Mouse (Mus musculus) liver, embryonic 13.5 days (tissue): ENCODE results near the gene Hnf4a. TPM values are rescaled to one million over a fixed set of nuclear protein-coding genes. Genes with fewer than 3 reads are reported as not detected.
"Not testable (repeated sequence)": the region's sequence is repeated elsewhere in the genome, so short reads cannot be mapped to it uniquely, and the experiment has no call there.

Source experiments
- ATAC-seq: fragments of 200-750 bp; cut with Nextera tagmentation; 2 replicates; pipeline ENCODE4 v1.8.0; 2017; ENCODE audit warnings: low read depth, mild to moderate bottlenecking, moderate number of reproducible peaks, moderate library complexity
- DNase-seq: peaks from one replicate; pipeline ENCODE4 v3.0.0; 2022
- H3K27ac ChIP-seq: fragments of 300-500 bp; sonication (generic); 2 replicates; pipeline ENCODE4 v1.5.1; 2015; ENCODE audit warnings: moderate library complexity, mild to moderate bottlenecking, inconsistent platforms
- H3K27me3 ChIP-seq: fragments of 300-500 bp; sonication (generic); 2 replicates; pipeline ENCODE4 v1.6.1; 2015; ENCODE audit warnings: mild to moderate bottlenecking, inconsistent platforms
- H3K36me3 ChIP-seq: fragments of 300-500 bp; sonication (generic); 2 replicates; pipeline ENCODE4 v1.6.1; 2015; ENCODE audit warnings: mild to moderate bottlenecking, inconsistent platforms
- H3K4me1 ChIP-seq: fragments of 300-500 bp; sonication (generic); replicated peaks from 2 replicates; pipeline ENCODE4 v1.6.1; 2015; ENCODE audit warnings: inconsistent platforms
- H3K4me2 ChIP-seq: fragments of 300-500 bp; sonication (generic); 2 replicates; pipeline ENCODE4 v1.6.1; 2015; ENCODE audit warnings: inconsistent platforms, mild to moderate bottlenecking, moderate library complexity
- H3K4me3 ChIP-seq: fragments of 300-500 bp; sonication (generic); replicated peaks from 2 replicates; pipeline ENCODE4 v1.5.1; 2015; ENCODE audit warnings: mild to moderate bottlenecking, inconsistent platforms
- H3K9ac ChIP-seq: fragments of 300-500 bp; sonication (generic); 2 replicates; pipeline ENCODE4 v1.6.1; 2015; ENCODE audit warnings: mild to moderate bottlenecking, inconsistent platforms
- H3K9me3 ChIP-seq: fragments of 300-500 bp; sonication (generic); replicated peaks from 2 replicates; pipeline ENCODE4 v1.6.1; 2016; ENCODE audit warnings: inconsistent platforms
- WGBS: fragments of 180-500 bp; shearing (Covaris S2); methylation state at CpG from one replicate; pipeline ENCODE4 v1.1.7; 2015; ENCODE audit not compliant: insufficient replicate concordance; 5-methylcytosine and 5-hydroxymethylcytosine counted together
- polyA plus RNA-seq: library from polyadenylated mRNA; unstranded; fragments of >200 nt; fragmentation: Nextera tagmentation; extraction: Ambion mirVana; gene quantifications from 2 replicates; pipeline ENCODE4 v1.2.1, GENCODE M21; 2015

Gene Hnf4a
- 12.3 and 15.3 TPM in 2 replicates for polyA plus RNA-seq

DNA sequence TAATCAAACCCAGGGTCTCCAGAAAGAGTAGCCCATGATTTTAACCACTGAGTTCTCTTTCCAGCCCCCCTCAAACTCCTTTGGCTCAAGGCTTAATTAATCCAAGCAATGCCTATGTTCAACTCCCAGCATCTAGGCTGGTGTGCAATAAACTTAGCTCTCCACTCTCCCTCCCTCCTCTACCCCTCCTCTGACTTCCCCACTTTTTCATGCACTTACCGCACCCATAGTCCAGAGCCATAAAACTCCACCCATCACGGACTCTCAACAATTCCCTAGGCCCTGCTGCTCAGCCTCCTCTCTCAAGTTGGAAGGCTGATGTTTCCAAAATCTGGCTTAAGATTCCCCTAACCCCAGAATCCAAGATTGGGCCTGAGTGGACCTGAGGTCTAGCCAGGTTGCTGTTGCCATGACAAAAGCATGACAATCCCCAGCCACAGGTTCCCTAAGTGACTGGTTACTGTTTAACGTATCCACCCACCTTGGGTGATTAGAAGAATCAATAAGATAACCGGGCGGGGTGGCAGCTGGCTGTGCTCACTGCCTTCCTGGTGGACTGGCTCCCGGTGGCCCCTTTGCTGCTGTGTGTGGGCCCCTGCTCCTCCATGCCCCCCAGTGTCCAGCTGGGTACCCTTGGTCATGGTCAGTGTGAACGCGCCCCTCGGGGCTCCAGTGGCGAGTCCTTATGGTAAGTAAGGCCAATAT, at the start of gene Hnf4a:
Hnf4a (plus strand) TSS at position 509 of the 705 bp plus-strand sequence.
- H3K9ac ChIP-seq = 0 out of 2 replicates have a peak within 1 kb of the TSS, but pooled peaks have one; percentile 30
- ATAC-seq (peak; percentile 60; the same call in 1 of the 2 replicates), DNase-seq (no peak)
- H3K4me1 ChIP-seq = no peaks in the 10 kb centered on the region
- H3K27me3 ChIP-seq = no peaks in the 10 kb centered on the region
- H3K9me3 ChIP-seq = no peaks in the 10 kb centered on the region
- H3K27ac ChIP-seq = no peak within 1 kb of the TSS
- no peaks in the 10 kb centered on the region for H3K36me3 ChIP-seq
- peak within 1 kb of the TSS; percentile 46 for H3K4me2 ChIP-seq
- H3K4me3 ChIP-seq = peak within 1 kb of the TSS; percentile 45
- 58% methylated on average over 10 of the region's 10 CpGs for WGBS

GRCm38 (mm10) chr2:163458539-163459265, 47.9 kb upstream of the Hnf4a start:
- no peaks in the 10 kb centered on the region for H3K36me3 ChIP-seq
- WGBS = 31% methylated on average over 27 of the region's 27 CpGs
- ATAC-seq (no peak), DNase-seq (no peak)
- peaks cover 32% of the 10 kb centered on the region for H3K27me3 ChIP-seq
- H3K4me3 ChIP-seq = no peak overlapping the region
- H3K27ac ChIP-seq = no peak overlapping the region
- peaks cover 13% of the 10 kb centered on the region; the same call in 1 of the 2 replicates for H3K4me1 ChIP-seq
- H3K9me3 ChIP-seq = no peaks in the 10 kb centered on the region
- H3K9ac ChIP-seq = no peak overlapping the region
- no peak overlapping the region for H3K4me2 ChIP-seq

GRCm38 (mm10) chr2:163459380-163459779, 47.2 kb upstream of the Hnf4a start:
- H3K9ac ChIP-seq = no peak overlapping the region
- H3K4me1 ChIP-seq = peaks cover 13% of the 10 kb centered on the region; the same call in 1 of the 2 replicates
- H3K27ac ChIP-seq = no peak overlapping the region
- WGBS = 36% methylated on average over 10 of the region's 10 CpGs
- DNase-seq (no peak), ATAC-seq (no peak)
- H3K4me3 ChIP-seq = no peak overlapping the region
- H3K9me3 ChIP-seq = no peaks in the 10 kb centered on the region
- peaks cover 32% of the 10 kb centered on the region for H3K27me3 ChIP-seq
- no peaks in the 10 kb centered on the region for H3K36me3 ChIP-seq
- no peak overlapping the region for H3K4me2 ChIP-seq

DNA sequence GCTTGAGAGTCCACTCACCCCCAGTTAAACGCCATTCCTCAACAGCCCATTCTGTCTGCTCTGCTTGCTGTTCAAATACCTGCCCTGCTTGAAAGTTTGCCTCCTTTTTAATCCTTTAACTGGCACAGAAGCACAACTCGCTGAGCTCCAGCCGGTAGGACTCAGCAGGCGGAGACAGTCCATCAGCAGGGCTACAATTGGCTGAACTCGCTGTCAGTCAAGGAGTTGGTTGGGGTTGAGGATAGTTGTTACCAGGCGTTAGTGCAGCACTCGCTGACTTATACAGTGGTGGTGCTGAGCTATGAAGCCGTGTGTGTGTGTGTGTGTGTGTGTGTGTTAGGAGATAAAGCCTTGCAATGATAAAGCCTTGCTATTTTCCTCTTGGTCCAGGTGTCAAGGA, 46.0 kb upstream of the Hnf4a start:
- no peak overlapping the region for H3K4me2 ChIP-seq

DNA sequence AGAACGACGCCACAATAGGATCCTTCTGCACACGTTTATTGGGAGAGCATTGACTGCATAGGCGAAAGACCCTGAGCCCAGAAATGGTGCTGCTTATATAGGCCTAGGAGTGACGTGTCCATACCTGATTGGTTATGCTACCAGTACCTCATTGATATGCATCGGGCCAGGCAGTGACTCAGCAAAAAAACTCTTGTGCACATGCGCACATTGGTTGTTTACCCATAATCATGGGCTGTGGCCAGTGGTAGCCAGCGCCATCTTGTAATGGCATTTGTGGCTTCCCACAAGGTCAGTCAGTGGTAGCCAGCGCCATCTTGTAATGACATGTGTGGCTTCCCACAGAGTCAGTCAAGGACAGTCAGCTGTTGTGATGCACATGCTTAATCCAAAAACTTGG, 45.3 kb upstream of the Hnf4a start:
- Histone ChIP-seq H3K27me3 (peaks cover 32% of the 10 kb centered on the region), H3K4me1 (peaks cover 13% of the 10 kb centered on the region; the same call in 1 of the 2 replicates)
- not testable (repeated sequence) for H3K9me3 ChIP-seq, ATAC-seq, H3K4me2 ChIP-seq, H3K9ac ChIP-seq, H3K36me3 ChIP-seq, H3K4me3 ChIP-seq, DNase-seq, H3K27ac ChIP-seq
- WGBS = 81% methylated on average over 9 of the region's 9 CpGs

More for the DNA sequence above, 46.0 kb upstream of the Hnf4a start:
- ATAC-seq = no peak
- H3K27me3 ChIP-seq = peaks cover 32% of the 10 kb centered on the region
- H3K27ac ChIP-seq = no peak overlapping the region
- DNase-seq = no peak
- H3K9me3 ChIP-seq = no peaks in the 10 kb centered on the region
- WGBS = 74% methylated on average over 8 of the region's 8 CpGs
- H3K4me1 ChIP-seq = peaks cover 13% of the 10 kb centered on the region; the same call in 1 of the 2 replicates
- H3K4me3 ChIP-seq = no peak overlapping the region
- H3K9ac ChIP-seq = no peak overlapping the region
- no peaks in the 10 kb centered on the region for H3K36me3 ChIP-seq

- no peak overlapping the region for H3K4me2 ChIP-seq
- no peaks in the 10 kb centered on the region for H3K9me3 ChIP-seq
- DNase-seq (no peak), ATAC-seq (no peak)
- H3K9ac ChIP-seq = no peak overlapping the region
- H3K4me1 ChIP-seq = peaks cover 13% of the 10 kb centered on the region; the same call in 1 of the 2 replicates
- no peaks in the 10 kb centered on the region for H3K36me3 ChIP-seq
- no peak overlapping the region for H3K4me3 ChIP-seq
- no peak overlapping the region for H3K27ac ChIP-seq
- 42% methylated on average over 5 of the region's 5 CpGs for WGBS
- peaks cover 25% of the 10 kb centered on the region for H3K27me3 ChIP-seq
These were observed 44.2 kb upstream of the Hnf4a start for GRCm38 (mm10) chr2:163462386-163462785.

- Histone ChIP-seq H3K27me3 (peaks cover 21% of the 10 kb centered on the region), H3K9me3 (no peaks in the 10 kb centered on the region), H3K4me1 (peaks cover 13% of the 10 kb centered on the region; the same call in 1 of the 2 replicates), H3K9ac (no peak overlapping the region), H3K4me3 (no peak overlapping the region), H3K4me2 (no peak overlapping the region), H3K36me3 (peaks cover 3% of the 10 kb centered on the region), H3K27ac (no peak overlapping the region)
- ATAC-seq = no peak
- WGBS = 67% methylated on average over 11 of the region's 11 CpGs
- DNase-seq = no peak
These were observed 43.8 kb upstream of the Hnf4a start for GRCm38 (mm10) chr2:163462801-163463200.

GRCm38 (mm10) chr2:163463251-163463769, 43.3 kb upstream of the Hnf4a start:
- peaks cover 16% of the 10 kb centered on the region for H3K27me3 ChIP-seq
- peaks cover 7% of the 10 kb centered on the region for H3K36me3 ChIP-seq
- DNase-seq = no peak
- no peak overlapping the region for H3K4me2 ChIP-seq
- no peak for ATAC-seq
- H3K27ac ChIP-seq = no peak overlapping the region
- H3K4me1 ChIP-seq = peaks cover 13% of the 10 kb centered on the region; the same call in 1 of the 2 replicates
- WGBS = 45% methylated on average over 10 of the region's 10 CpGs
- no peak overlapping the region for H3K4me3 ChIP-seq
- H3K9ac ChIP-seq = no peak overlapping the region
- H3K9me3 ChIP-seq = no peaks in the 10 kb centered on the region

GRCm38 (mm10) chr2:163463998-163464397, 42.6 kb upstream of the Hnf4a start:
- ATAC-seq (no peak), DNase-seq (no peak)
- Histone ChIP-seq H3K27me3 (peaks cover 9% of the 10 kb centered on the region), H3K9me3 (no peaks in the 10 kb centered on the region), H3K4me2 (no peak overlapping the region), H3K36me3 (peaks cover 13% of the 10 kb centered on the region), H3K4me3 (no peak overlapping the region), H3K9ac (no peak overlapping the region), H3K4me1 (peaks cover 10% of the 10 kb centered on the region; the same call in 1 of the 2 replicates), H3K27ac (no peak overlapping the region)
- 68% methylated on average over 4 of the region's 4 CpGs for WGBS

GRCm38 (mm10) chr2:163464562-163464961, 42.0 kb upstream of the Hnf4a start:
- Histone ChIP-seq H3K4me2 (no peak overlapping the region), H3K9me3 (no peaks in the 10 kb centered on the region), H3K36me3 (peaks cover 19% of the 10 kb centered on the region), H3K4me1 (peaks cover 9% of the 10 kb centered on the region; the same call in 1 of the 2 replicates), H3K4me3 (no peak overlapping the region), H3K27me3 (peaks cover 4% of the 10 kb centered on the region; the same call in 1 of the 2 replicates), H3K9ac (no peak overlapping the region), H3K27ac (no peak overlapping the region)
- no peak for DNase-seq
- no peak for ATAC-seq
- 64% methylated on average over 6 of the region's 6 CpGs for WGBS

- Histone ChIP-seq H3K9me3 (no peaks in the 10 kb centered on the region), H3K36me3 (peaks cover 23% of the 10 kb centered on the region), H3K4me1 (peaks cover 19% of the 10 kb centered on the region), H3K9ac (no peak overlapping the region), H3K27ac (no peak overlapping the region), H3K4me2 (no peak overlapping the region), H3K27me3 (no peaks in the 10 kb centered on the region), H3K4me3 (no peak overlapping the region)
- WGBS = 55% methylated on average over 8 of the region's 8 CpGs
- ATAC-seq (no peak), DNase-seq (no peak)
These were observed 39.8 kb upstream of the Hnf4a start for GRCm38 (mm10) chr2:163466771-163467170.
